Mouse (Mus musculus) large intestine, adult 2 months (tissue): ENCODE data around the gene Myh10. TPM values are rescaled to one million over a fixed set of nuclear protein-coding genes. Genes with fewer than 3 reads are reported as not detected.
A peak's percentile ranks its signal among the peaks of the same experiment; 100 is the strongest.

Experiments
- DNase-seq: peaks from one replicate; pipeline ENCODE4 v3.0.0-alpha.2; 2012; ENCODE audit warnings: low read depth, low spot score
- WGBS: fragments of 180-500 bp; shearing (Covaris S2); methylation state at CpG from one replicate; pipeline ENCODE4 v1.1.7; 2018; 5-methylcytosine and 5-hydroxymethylcytosine counted together
- polyA plus RNA-seq: library from polyadenylated mRNA; depleted of rRNA; stranded (reverse); fragments of >200 nt; gene quantifications from 2 replicates; pipeline ENCODE4 v1.2.3, GENCODE M21; 2012; rRNA removed

Gene Myh10
- polyA plus RNA-seq, 1 experiment = 4.8 TPM

DNA sequence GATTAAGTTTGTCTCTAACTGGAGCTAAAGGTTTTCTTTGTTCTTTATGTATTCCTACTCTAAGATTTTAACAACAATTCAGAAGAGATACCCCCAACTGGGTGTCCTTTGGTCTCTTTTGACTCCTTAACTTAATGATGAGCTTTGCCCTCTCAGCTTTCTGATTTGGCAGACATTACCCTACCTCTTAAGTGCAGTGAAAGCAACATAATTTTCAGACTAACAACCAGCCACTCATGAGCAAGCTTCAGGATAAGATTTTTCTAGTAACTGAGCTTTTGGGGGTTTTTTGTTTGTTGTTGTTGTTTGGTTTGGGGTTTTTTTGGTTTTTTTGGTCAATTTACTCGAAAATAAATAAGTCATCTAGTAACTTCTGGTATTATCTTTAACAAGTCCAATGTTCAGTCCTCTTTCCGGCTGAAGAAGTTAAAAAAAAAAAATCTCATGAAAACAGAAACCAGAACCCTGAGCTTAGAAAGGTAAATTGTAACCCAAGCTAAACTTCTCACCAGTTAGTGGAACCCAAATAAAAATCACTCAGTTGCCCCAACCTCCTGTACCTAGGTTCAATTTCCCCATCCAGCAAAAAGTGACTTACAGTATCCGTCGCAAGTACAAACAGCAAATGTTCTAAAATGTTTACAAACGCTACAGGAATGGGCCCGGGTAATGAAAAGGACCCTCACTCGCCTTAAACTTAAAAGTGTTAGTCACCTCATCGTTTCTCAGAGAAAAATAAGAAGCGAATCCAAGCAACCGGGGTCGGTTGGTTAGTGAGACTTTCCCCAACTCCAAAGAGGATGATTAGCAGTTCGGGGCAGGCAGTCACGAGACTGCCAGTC is 160.5 kb downstream of the Myh10 start:
- WGBS = under 1% methylated on average over 13 of the region's 13 CpGs
- DNase-seq = no peak

GRCm38 (mm10) chr11:68852486-68852901 is 161.1 kb downstream of the Myh10 start:
- WGBS = under 1% methylated on average over 36 of the region's 36 CpGs

DNA sequence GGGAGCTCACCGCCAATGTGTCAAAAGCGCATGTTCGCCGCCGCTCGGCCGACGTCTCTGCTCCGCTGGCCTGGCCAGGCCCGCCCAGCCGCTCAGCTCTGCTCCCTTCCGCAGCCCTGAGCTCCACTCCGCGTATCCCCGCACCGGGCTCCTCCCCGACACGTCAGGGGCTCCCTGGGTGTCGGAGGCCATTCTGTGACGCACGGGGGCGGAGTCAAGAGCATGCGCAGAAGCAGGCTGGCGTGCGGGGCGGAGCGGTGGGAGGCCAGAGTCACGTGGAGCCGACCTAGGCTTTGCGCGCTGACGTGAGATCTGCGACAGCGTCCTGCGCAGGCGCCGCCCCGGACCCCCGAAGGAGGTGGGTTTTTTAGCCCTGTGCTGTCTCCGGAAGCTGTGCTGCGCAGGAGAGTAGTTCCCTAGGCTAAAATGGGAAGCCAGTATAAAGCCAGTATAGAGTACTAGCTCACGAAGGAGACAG is 161.6 kb downstream of the Myh10 start:
- WGBS = under 1% methylated on average over 42 of the region's 42 CpGs
- DNase-seq = peak; percentile 96

More at GRCm38 (mm10) chr11:68852486-68852901, 161.1 kb downstream of the Myh10 start:
- no peak for DNase-seq

- 23% methylated on average over 14 of the region's 14 CpGs for WGBS
- DNase-seq = no peak
Measured at GRCm38 (mm10) chr11:68853611-68854401, 162.4 kb downstream of the Myh10 start.

GRCm38 (mm10) chr11:68854621-68855020 is 163.3 kb downstream of the Myh10 start:
- 37% methylated on average over 3 of the region's 3 CpGs for WGBS
- DNase-seq = no peak

DNA sequence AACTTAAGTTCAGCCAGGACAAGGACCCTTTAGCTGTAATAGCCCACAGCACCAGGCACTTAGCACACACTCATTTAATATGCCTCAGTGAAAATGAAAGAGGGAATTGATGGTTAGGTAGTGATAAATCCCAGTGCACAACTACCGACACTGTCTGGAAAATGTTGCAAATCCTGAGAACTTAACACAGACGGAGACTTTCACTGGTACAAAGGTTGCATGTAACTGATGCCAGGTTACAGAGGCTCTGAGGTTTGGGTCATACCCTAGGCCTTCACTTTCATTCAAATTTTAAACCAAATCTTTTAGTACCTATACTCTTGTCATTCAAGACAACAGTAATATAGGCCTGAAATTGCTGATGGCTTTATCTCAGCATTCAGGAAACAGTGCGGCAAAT is 166.0 kb downstream of the Myh10 start:
- 86% methylated on average over 3 of the region's 3 CpGs for WGBS
- DNase-seq = no peak

GRCm38 (mm10) chr11:68859943-68860593 is 168.7 kb downstream of the Myh10 start:
- 48% methylated on average over 8 of the region's 8 CpGs for WGBS
- no peak for DNase-seq

DNA sequence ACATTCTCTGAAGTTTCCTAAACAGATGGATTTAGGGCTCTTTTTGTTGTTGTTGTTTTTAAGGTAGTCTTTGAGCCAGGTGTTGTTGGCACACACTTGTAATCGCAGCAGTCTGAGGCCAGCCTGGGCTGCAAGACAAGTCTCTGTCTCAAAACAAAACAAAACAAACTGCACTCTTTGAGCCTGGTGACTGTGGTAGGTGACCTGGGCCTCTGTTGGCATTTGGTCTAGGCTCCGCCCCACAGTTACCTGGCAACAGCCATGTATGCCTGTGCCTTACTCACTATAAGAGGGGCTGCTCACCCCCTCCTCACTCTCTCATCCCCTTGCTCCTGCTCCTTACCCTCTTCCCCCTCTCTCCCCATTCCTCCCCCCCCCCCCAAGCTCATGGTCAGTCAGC is 170.9 kb downstream of the Myh10 start:
- DNase-seq = no peak
- WGBS = 68% methylated on average over 2 of the region's 2 CpGs

GRCm38 (mm10) chr11:68863631-68864091 is 172.3 kb downstream of the Myh10 start:
- WGBS = 70% methylated on average over 4 of the region's 4 CpGs
- no peak for DNase-seq

DNA sequence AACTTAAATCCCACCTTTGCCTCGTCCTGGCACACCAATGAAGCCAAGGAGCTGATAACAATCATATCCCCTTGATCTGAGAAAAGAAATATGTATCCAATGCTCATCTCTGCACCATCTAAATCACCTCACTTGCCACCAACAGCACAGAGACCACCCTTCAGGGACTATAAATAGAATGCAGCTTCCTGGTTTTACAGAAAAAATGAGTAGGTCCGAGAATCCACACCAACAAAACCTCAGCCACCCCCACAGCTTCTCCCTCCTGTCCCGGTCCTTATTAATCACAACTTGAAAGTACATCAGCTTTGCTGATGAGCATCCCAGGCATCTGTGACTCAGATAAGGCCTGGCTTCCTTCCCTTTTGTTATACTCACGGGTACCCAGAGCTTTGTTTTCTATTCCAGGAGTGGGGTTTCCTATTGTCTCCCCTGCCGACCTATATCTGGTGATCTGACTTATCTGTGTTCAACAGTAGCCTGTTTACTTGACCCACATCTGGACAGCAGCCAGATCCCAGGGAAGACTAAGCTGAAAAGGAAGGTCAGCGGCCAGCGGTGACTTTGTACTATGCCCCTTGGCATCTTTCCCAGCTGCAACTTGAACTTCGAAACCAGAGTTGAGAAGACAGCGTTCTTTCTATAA is 173.3 kb downstream of the Myh10 start:
- WGBS = 20% methylated on average over 9 of the region's 9 CpGs
- peak; percentile 95 for DNase-seq

Other genes starting within 250 kb of the Myh10 start
- 1.6 and 2.8 TPM in 2 replicates for gene Pik3r6, start 188.5 kb upstream of the Myh10 start, polyA plus RNA-seq
- 17.8 and 23.5 TPM in 2 replicates for gene Mfsd6l, start 135.4 kb upstream of the Myh10 start, polyA plus RNA-seq
- 0.10 and 0.59 TPM in 2 replicates for gene Ccdc42, start 104.5 kb upstream of the Myh10 start, polyA plus RNA-seq
- 31.3 and 33.9 TPM in 2 replicates for gene Ndel1, start 180.3 kb downstream of the Myh10 start, polyA plus RNA-seq
- not detected in 2 replicates for gene Rnf222, start 197.0 kb downstream of the Myh10 start, polyA plus RNA-seq
- gene Rpl26, start 210.0 kb downstream of the Myh10 start, polyA plus RNA-seq = 1,642 and 1,727 TPM in 2 replicates
- gene Odf4, start 235.5 kb downstream of the Myh10 start, polyA plus RNA-seq = not detected in 2 replicates